Mouse (Mus musculus): ENCODE measurements around the gene Lsg1. TPM values are rescaled to one million over a fixed set of nuclear protein-coding genes. Genes with fewer than 3 reads are reported as not detected.

Gene Lsg1
- polyA plus RNA-seq, 1 experiment from 2014 or later = 46.0 TPM

DNA sequence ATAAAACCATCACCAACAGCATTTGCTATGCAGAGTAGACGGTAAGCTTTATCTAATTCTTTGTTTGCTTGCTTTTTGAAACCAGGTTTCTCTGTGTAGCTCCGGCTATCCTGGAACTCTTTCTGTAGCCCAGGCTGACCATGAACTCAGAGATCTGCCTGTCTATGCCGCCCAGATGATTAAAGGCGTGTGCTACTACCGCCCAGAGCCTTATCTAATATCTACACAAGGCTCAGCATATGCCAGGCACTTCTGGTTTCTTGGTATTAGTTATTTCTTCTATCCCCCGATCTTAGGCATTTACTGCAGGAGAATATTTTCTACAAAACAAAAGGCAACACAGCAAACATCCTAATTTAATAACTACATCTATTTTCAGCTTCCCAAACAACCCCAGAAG is 21.8 kb downstream of the Lsg1 start:
- ATAC-seq (replicated peaks) = no peak
- Histone ChIP-seq H3K27ac (no peak overlapping the region), H3K36me3 (replicated peaks) (peaks cover 57% of the 10 kb centered on the region), H3K27me3 (replicated peaks) (no peaks in the 10 kb centered on the region), H3K4me1 (no peaks in the 10 kb centered on the region), H3K4me2 (no peak overlapping the region), H3K9ac (no peak overlapping the region), H3K4me3 (no peak overlapping the region), H3K9me3 (no peaks in the 10 kb centered on the region)
- WGBS = 93% methylated on average over 6 of the region's 6 CpGs

DNA sequence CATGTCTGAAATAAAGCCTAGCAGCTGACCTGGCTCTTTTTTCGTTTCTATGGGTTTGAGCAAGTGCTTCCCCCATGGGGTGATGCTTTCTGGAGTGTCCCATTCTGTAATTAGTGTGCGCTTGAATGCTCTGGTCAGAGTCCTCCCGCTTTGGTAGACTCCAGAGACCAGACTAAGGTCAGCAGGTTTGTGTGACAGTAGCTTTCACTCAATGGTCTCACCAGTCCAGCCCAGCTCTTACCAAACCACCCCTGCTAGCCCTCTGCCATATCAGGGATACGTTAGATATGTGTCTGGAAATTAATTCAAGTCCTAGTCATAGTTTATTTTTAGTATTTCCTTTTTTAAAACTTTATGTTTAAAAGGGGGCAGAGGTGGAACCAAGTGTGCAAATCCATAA is 26.8 kb downstream of the Lsg1 start:
- no peak overlapping the region for H3K4me3 ChIP-seq
- H3K4me1 ChIP-seq = no peaks in the 10 kb centered on the region
- H3K27me3 ChIP-seq (replicated peaks) = no peaks in the 10 kb centered on the region
- H3K36me3 ChIP-seq (replicated peaks) = peaks cover 35% of the 10 kb centered on the region
- no peaks in the 10 kb centered on the region for H3K9me3 ChIP-seq
- no peak for ATAC-seq (replicated peaks)
- no peak overlapping the region for H3K4me2 ChIP-seq
- WGBS = 90% methylated on average over 4 of the region's 4 CpGs
- H3K27ac ChIP-seq = no peak overlapping the region
- no peak overlapping the region for H3K9ac ChIP-seq

DNA sequence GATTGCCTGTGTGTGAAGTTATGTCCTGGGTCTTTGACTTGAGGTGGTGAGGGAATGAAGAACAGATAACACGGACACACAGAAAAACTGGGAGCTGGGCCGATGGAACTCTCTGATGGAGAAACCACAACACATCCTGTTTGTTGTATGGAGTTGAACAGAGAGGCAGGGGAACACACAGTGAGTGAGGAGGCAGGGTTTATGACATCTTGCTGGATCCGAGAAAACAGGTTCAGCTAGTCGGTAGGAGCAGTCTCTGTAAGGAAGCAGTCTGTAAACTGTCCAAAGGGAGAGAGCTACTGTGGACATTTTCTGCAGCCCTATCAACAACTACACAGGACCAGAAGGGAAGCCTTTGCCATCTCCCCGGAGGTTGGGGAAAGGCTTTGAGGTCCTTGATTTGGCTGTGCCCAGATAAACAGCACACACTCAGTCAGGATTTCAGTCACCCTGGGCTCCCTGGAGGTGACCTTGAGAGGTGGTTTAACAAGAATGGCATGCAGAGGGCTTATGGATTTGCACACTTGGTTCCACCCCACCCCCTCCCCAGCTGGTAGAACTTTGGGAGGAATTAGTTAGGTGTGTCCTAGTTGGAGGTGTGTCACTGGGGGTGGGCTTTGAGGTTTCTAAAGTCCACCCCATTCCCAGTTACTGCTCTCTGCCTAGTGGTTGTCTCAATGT is 27.9 kb downstream of the Lsg1 start:
- WGBS = 93% methylated on average over 5 of the region's 5 CpGs

DNA sequence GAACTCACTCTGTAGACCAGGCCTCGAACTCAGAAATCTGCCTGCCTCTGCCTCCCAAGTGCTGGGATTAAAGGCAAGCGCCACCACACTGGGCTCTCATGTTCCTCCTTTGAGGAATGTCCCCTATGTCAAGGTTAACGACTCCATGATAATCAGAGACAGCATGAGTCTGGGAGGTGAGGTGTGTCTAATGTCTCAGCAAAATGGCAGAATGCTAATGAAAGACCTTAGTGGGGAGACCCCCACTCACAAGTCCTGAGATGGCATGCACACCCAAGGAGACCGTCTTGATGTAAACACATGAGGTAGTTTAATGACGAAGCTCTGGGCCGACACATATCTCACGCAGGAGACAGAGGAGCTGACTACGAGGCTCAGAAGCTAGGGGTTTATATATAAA is 33.3 kb downstream of the Lsg1 start:
- WGBS = 98% methylated on average over 8 of the region's 8 CpGs
- Histone ChIP-seq H3K4me2 (no peak overlapping the region), H3K27me3 (replicated peaks) (no peaks in the 10 kb centered on the region), H3K9me3 (no peaks in the 10 kb centered on the region), H3K36me3 (replicated peaks) (peaks cover 10% of the 10 kb centered on the region), H3K4me1 (peaks cover 9% of the 10 kb centered on the region), H3K9ac (no peak overlapping the region), H3K27ac (no peak overlapping the region), H3K4me3 (no peak overlapping the region)
- ATAC-seq (replicated peaks) = no peak

More for the DNA sequence above, 27.9 kb downstream of the Lsg1 start:
- H3K4me3 ChIP-seq = no peak overlapping the region
- no peak for ATAC-seq (replicated peaks)
- H3K4me1 ChIP-seq = no peaks in the 10 kb centered on the region
- H3K9ac ChIP-seq = no peak overlapping the region
- no peaks in the 10 kb centered on the region for H3K9me3 ChIP-seq
- peaks cover 26% of the 10 kb centered on the region for H3K36me3 ChIP-seq (replicated peaks)
- H3K27ac ChIP-seq = no peak overlapping the region
- H3K4me2 ChIP-seq = no peak overlapping the region
- H3K27me3 ChIP-seq (replicated peaks) = no peaks in the 10 kb centered on the region

DNA sequence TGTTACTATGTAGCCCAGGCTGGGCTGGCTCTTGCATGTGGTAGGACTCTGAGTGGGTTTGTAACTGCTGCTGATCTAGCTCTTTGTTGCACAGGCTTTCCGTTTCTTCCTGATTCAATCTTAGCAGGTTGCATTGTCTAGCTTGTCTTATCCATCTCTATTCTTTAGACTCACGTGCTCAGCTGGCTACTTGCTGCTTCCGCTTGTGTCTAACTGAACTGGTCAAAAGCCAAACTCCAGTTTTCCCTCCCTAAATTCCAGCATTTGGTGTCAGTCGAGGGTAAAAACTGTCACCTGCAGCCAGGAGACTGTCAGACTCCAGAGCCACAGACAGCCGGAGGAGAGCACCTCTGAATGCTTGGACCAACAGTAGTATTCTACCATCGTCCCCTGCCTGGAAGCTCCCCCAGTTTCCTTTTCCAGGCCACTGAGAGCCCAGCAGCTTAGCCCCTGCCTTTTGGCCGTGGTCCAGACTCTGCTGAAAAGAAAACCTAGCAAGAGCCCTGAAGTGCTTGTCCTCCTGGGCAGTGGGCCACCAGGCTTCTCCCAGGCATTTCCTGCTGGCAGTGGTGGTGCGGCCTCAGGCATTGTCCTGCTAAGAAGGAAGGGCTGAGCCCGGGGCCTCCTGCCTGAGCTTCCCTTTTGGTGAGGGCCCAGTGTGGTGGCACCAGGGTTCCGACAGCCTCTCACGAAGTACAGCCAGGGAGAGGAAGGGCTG is 34.6 kb downstream of the Lsg1 start:
- Histone ChIP-seq H3K4me1 (peaks cover 21% of the 10 kb centered on the region), H3K4me2 (no peak overlapping the region), H3K27ac (peak overlapping the region; percentile 66), H3K27me3 (replicated peaks) (no peaks in the 10 kb centered on the region), H3K4me3 (no peak overlapping the region), H3K36me3 (replicated peaks) (peaks cover 5% of the 10 kb centered on the region; the same call in 1 of the 2 replicates), H3K9ac (no peak overlapping the region), H3K9me3 (no peaks in the 10 kb centered on the region)
- ATAC-seq (replicated peaks) = 0 out of 2 replicates have a peak, but pooled peaks have one; percentile 2
- WGBS = 27% methylated on average over 11 of the region's 11 CpGs

DNA sequence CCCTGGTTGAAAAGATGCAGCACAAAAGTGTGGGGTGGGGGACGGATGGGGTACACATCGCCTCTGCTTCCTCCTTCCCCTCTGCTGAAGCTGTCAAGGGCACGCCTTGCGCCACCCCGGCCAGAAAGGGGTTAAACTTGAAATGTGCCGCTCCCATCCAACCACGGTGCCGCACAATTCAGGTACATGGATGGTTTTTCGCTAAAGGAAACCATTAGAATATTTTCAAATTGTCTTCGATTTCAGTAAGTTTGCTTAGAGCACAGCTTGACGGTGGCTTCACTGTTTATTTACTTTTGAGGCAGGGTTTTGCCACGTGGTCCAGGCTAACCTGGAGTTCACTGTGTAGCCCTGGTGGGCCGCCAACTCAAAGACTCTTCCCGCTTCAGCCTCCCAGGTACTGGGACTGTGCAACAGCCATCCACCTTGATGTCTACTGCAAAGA is 36.6 kb downstream of the Lsg1 start, which contains the start of gene Tmem44:
Gene Tmem44, minus strand, starts transcription at position 95 of the 445 bp plus-strand sequence.
- Histone ChIP-seq H3K27ac (peak within 1 kb of the TSS; percentile 86), H3K4me2 (peak within 1 kb of the TSS; percentile 70), H3K36me3 (replicated peaks) (peaks cover 6% of the 10 kb centered on the region), H3K9me3 (no peaks in the 10 kb centered on the region), H3K9ac (peak within 1 kb of the TSS; percentile 89), H3K4me3 (peak within 1 kb of the TSS; percentile 67), H3K27me3 (replicated peaks) (no peaks in the 10 kb centered on the region), H3K4me1 (peaks cover 22% of the 10 kb centered on the region)
- 5% methylated on average over 14 of the region's 14 CpGs for WGBS
- ATAC-seq (replicated peaks) = peak; percentile 75

DNA sequence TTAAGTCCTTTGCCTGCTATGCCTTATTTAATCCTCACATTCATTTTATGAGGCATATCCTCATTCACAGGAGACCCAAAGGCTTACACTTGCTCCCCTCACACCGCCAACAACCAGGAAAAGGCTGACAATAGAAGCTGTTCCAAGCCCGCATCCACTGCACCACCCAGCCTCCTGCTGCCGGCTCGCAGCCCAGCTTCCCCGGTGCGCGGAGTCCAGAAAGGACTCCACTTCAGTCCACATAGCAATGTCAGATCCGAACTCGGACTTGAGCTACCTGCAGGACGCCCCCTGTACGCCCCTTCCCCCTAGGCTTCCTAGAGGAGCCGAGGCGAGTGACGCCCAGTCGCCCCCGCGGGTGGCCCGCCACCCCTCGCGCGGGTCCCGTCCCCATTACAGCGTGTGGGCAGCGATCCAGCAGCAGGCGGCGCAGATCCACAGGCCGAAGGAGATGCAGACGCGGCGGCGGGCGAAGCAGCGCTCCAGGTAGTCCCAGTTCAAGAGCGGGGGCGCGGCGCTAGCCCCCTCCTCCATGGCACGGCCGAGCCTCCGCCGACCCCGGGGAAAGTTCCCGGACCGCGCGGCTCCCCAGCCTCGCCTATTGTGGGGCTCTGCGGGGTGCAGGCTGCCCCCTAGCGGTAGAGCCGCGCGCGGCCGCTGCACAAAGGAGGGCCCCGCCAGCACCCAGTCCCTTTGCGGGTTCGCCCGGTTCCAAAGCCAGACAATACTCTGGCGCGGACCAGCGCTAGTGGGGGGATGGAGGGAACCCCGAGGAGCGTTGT is 37.2 kb downstream of the Lsg1 start:
- H3K4me2 ChIP-seq = peak overlapping the region; percentile 70
- peaks cover 6% of the 10 kb centered on the region for H3K36me3 ChIP-seq (replicated peaks)
- peak overlapping the region; percentile 89 for H3K9ac ChIP-seq
- peak; percentile 92 for ATAC-seq (replicated peaks)
- peak overlapping the region; percentile 67 for H3K4me3 ChIP-seq
- no peaks in the 10 kb centered on the region for H3K27me3 ChIP-seq (replicated peaks)
- WGBS = under 1% methylated on average over 61 of the region's 63 CpGs
- peak overlapping the region; percentile 86 for H3K27ac ChIP-seq
- H3K4me1 ChIP-seq = peaks cover 22% of the 10 kb centered on the region
- no peaks in the 10 kb centered on the region for H3K9me3 ChIP-seq

DNA sequence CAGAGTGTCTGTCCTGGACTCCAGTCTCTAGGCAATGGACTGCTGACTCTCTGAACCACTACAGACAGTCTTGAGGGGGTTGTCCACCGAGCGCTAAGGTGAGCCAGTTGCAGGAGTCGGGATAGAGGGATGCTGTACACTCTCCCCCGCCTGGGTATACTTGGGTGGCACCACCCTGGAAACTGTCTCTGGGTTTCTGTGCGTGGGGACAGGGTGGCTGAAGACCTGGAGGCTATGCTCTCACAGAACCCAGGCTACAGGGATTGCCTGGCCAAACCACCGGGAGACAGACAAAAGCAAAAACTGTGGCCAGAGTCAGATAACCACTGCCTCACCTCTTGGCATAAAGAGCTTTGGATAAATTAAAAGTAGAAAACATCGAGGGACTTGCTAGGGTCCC is 37.9 kb downstream of the Lsg1 start:
- no peak; the same call in 1 of the 2 replicates for ATAC-seq (replicated peaks)
- WGBS = 75% methylated on average over 7 of the region's 7 CpGs
- Histone ChIP-seq H3K9ac (peak overlapping the region; percentile 89), H3K4me2 (peak overlapping the region; percentile 70), H3K9me3 (no peaks in the 10 kb centered on the region), H3K27ac (peak overlapping the region; percentile 86), H3K27me3 (replicated peaks) (no peaks in the 10 kb centered on the region), H3K4me1 (peaks cover 22% of the 10 kb centered on the region), H3K4me3 (peak overlapping the region; percentile 67), H3K36me3 (replicated peaks) (peaks cover 9% of the 10 kb centered on the region)

DNA sequence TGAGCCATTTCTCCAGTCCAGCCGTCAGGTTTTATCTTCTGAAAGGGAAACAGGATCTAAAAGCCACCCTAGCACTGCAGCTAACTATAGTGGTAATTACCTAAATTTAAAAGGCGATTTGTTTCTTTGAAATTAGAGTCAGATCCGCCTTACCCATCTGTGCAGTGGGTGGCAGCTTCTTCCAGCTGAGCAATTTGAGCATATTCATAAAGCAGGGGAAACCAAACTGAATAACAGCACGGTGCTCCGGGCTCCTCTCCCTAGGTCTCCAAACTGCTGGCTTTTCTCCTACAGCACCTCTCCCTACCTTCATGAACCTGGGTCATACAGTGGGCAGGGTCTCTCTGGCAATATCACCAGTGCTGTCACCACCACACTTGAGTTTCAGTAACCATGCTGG is 39.1 kb downstream of the Lsg1 start:
- Histone ChIP-seq H3K4me3 (peak overlapping the region; percentile 67), H3K9me3 (no peaks in the 10 kb centered on the region)

DNA sequence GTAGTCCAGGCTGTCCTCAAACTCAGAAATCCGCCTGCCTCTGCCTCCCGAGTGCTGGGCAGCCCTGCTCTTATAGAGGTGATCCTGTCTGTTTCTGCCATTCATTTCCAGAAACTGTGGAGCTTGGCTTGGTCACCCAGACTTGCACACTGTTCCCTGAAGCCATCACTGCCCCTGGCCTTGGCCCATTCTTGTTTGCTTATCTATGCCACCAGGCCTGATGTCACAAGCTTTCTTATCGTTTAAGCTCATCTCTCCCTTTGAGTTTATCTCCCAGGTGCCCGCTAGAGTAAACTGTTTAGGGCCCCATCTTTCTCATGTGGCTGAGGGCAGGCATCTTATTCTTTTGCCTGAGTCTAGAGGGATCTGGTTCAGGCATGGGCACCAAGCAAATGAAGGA is 42.7 kb downstream of the Lsg1 start:
- Histone ChIP-seq H3K36me3 (replicated peaks) (peaks cover 13% of the 10 kb centered on the region), H3K4me2 (no peak overlapping the region), H3K9me3 (no peaks in the 10 kb centered on the region), H3K4me3 (no peak overlapping the region), H3K4me1 (peaks cover 19% of the 10 kb centered on the region), H3K27me3 (replicated peaks) (no peaks in the 10 kb centered on the region), H3K27ac (no peak overlapping the region), H3K9ac (no peak overlapping the region)
- ATAC-seq (replicated peaks) = no peak
- 95% methylated on average over 4 of the region's 4 CpGs for WGBS

More for the DNA sequence above, 39.1 kb downstream of the Lsg1 start:
- Histone ChIP-seq H3K9ac (peak overlapping the region; percentile 89; the same call in 1 of the 2 replicates), H3K27ac (no peak overlapping the region), H3K4me1 (peaks cover 22% of the 10 kb centered on the region), H3K27me3 (replicated peaks) (no peaks in the 10 kb centered on the region), H3K36me3 (replicated peaks) (peaks cover 13% of the 10 kb centered on the region), H3K4me2 (peak overlapping the region; percentile 70)
- no peak for ATAC-seq (replicated peaks)
- WGBS = 89% methylated on average over 5 of the region's 5 CpGs

DNA sequence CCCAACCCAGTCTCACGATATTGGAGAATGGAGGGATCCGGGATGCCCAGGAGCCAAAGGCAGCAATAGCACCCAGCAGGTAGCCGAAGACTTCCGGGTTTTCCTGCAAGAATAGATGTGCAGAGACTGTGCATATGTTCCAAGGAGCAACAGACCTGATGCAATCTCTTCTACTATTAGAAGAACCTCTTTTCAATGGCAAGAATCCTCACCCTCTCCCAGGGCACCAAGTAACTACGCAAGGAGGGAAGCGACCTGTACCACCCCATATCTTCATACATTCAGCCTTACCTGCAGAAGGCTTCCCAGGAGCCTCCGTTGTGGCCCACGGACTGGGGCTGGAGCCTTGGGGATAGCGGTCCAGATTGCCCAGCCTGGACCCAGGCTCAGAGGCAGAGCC is 44.0 kb downstream of the Lsg1 start:
- ATAC-seq (replicated peaks) = no peak
- 91% methylated on average over 9 of the region's 9 CpGs for WGBS

DNA sequence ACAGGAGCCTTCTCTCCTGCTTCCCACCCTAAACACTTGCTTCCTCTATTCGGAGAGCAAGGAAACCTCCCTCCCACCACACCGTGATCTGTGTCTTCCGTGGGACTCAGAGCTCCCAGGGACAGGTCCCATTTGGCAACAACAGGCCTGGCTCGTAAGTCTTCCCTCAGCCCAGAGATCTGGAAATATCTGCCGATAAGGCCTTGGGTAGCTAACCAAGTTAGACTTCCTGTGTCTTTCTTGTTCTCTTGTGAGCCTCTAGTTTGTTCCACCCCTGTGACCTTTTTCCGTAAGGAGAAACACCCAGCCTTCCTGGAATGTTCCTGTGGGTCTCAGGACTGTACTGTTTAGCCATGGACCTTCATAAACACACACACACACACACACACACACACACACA is 44.6 kb downstream of the Lsg1 start:
- WGBS = 91% methylated on average over 6 of the region's 6 CpGs
- Histone ChIP-seq H3K36me3 (replicated peaks) (peaks cover 13% of the 10 kb centered on the region), H3K27ac (no peak overlapping the region), H3K4me1 (peaks cover 2% of the 10 kb centered on the region; the same call in 1 of the 2 replicates), H3K4me2 (no peak overlapping the region), H3K4me3 (no peak overlapping the region), H3K9me3 (no peaks in the 10 kb centered on the region), H3K27me3 (replicated peaks) (no peaks in the 10 kb centered on the region), H3K9ac (no peak overlapping the region)
- no peak for ATAC-seq (replicated peaks)

More for the DNA sequence above, 44.0 kb downstream of the Lsg1 start:
- no peak overlapping the region for H3K4me3 ChIP-seq
- peaks cover 6% of the 10 kb centered on the region; the same call in 1 of the 2 replicates for H3K4me1 ChIP-seq
- no peaks in the 10 kb centered on the region for H3K27me3 ChIP-seq (replicated peaks)
- H3K27ac ChIP-seq = no peak overlapping the region
- no peak overlapping the region for H3K9ac ChIP-seq
- no peak overlapping the region for H3K4me2 ChIP-seq
- peaks cover 13% of the 10 kb centered on the region for H3K36me3 ChIP-seq (replicated peaks)
- H3K9me3 ChIP-seq = no peaks in the 10 kb centered on the region
